Mouse (Mus musculus): ENCODE data around the gene Arl6. TPM values are rescaled to one million over a fixed set of nuclear protein-coding genes. Genes with fewer than 3 reads are reported as not detected.

Gene Arl6
- polyA plus RNA-seq, 1 experiment = 4.1 TPM

DNA sequence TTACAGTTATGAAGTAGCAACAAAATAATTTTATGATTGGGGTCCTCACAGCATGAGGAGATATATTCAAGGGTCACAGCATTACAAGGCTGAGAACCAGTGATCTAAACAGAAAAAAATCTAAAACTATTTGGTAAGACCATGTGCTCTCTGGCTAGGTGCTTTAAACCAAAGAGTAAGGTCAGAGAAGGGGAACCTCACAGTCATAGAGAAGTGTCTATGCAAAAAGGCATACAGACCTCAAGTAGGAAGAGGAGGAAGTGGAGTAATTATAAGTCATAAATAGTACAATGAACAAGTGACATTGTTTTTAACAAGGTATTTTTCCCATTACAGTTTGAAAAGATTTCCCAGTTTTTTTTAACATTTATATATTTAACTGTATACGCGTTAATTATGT is 17.6 kb downstream of the Arl6 start:
- 85% methylated on average over 2 of the region's 2 CpGs for WGBS

DNA sequence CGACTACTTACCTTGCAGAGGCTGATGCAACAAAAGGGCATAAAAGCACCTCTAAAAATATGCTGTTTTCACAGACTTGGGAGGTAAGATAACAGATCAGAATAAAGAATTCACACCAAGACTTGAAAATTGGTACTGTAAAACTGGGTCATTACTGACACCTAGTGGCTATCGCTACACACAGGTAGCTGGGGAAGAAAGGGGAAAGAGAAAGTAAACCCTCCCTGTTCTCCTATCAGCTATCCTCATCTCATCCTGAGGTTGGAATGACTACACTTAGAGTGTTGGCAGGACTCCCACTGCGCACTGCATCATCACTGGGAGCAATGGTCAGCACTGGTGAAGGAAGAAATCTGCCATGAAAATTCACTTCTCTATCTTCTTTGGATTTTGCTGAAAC is 22.0 kb downstream of the Arl6 start:
- H3K27ac ChIP-seq (ENCODE audit: control insufficient read depth, insufficient read depth, low read depth, low read length, poor library complexity) = no peak overlapping the region
- TF ChIP-seq CTCF (IDR thresholded peaks at IDR 0.05; ENCODE audit: control insufficient read depth, insufficient read depth, low read length) (no peak), POLR2A (IDR thresholded peaks at IDR 0.05; ENCODE audit: borderline replicate concordance, control insufficient read depth, low read depth, low read length) (no peak)
- peaks cover 1% of the 10 kb centered on the region for H3K4me1 ChIP-seq (ENCODE audit: control insufficient read depth, insufficient read depth, low read length)
- H3K4me3 ChIP-seq (replicated peaks; ENCODE audit: control insufficient read depth, low read depth, low read length) = no peak overlapping the region
- 19% methylated on average over 3 of the region's 3 CpGs for WGBS

More for the DNA sequence above, 17.6 kb downstream of the Arl6 start:
- H3K4me1 ChIP-seq (ENCODE audit: control insufficient read depth, insufficient read depth, low read length) = peaks cover 1% of the 10 kb centered on the region
- TF ChIP-seq POLR2A (IDR thresholded peaks at IDR 0.05; ENCODE audit: borderline replicate concordance, control insufficient read depth, low read depth, low read length) (no peak), CTCF (IDR thresholded peaks at IDR 0.05; ENCODE audit: control insufficient read depth, insufficient read depth, low read length) (no peak)
- H3K27ac ChIP-seq (ENCODE audit: control insufficient read depth, insufficient read depth, low read depth, low read length, poor library complexity) = no peak overlapping the region
- no peak overlapping the region for H3K4me3 ChIP-seq (replicated peaks; ENCODE audit: control insufficient read depth, low read depth, low read length)

DNA sequence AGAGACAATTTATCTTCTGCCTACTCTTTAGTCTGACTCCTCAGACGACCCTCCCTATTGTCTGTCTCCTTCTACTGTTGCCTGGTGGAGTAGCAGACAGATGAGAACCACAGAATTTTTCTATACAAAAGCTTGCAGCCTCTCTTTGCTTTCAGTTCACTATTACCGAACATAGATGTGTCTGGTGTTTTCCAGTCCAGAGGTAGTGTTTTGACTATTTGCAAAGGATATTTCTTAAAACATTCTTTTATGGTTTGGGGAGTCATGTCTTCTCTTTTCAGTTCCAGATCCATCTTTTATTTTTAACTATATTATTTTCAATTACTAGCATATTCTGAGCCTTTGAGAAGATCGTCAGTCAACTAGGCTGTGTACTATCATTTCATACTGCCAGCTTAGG is 23.5 kb downstream of the Arl6 start:
- WGBS = 71% methylated on average over 3 of the region's 3 CpGs
- Histone ChIP-seq H3K4me1 (ENCODE audit: control insufficient read depth, insufficient read depth, low read length) (peaks cover 1% of the 10 kb centered on the region), H3K4me3 (replicated peaks; ENCODE audit: control insufficient read depth, low read depth, low read length) (no peak overlapping the region), H3K27ac (ENCODE audit: control insufficient read depth, insufficient read depth, low read depth, low read length, poor library complexity) (no peak overlapping the region)
- TF ChIP-seq POLR2A (IDR thresholded peaks at IDR 0.05; ENCODE audit: borderline replicate concordance, control insufficient read depth, low read depth, low read length) (no peak), CTCF (IDR thresholded peaks at IDR 0.05; ENCODE audit: control insufficient read depth, insufficient read depth, low read length) (no peak)

DNA sequence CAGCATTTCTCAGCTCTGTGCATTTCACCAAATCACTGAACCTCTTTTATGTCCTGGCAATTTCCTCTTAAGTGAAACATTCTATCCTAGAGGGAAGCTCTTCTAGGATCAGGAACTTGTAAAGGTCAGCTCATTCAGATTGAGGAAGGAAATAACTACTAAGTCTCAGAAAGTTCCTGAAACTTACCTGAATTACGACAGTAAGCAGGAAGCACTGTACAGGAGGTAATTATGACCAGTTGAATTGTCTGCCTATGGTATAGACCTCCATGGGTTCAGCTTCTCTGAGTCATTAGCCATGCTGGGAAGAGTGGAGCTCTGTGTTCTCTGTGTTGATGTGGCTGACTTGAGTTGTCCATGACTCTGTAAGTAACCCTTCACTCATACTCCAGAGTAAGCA is 28.4 kb downstream of the Arl6 start:
- Histone ChIP-seq H3K4me1 (ENCODE audit: control insufficient read depth, insufficient read depth, low read length) (no peaks in the 10 kb centered on the region; the same call in 1 of the 2 replicates), H3K27ac (ENCODE audit: control insufficient read depth, insufficient read depth, low read depth, low read length, poor library complexity) (no peak overlapping the region), H3K4me3 (replicated peaks; ENCODE audit: control insufficient read depth, low read depth, low read length) (no peak overlapping the region)
- TF ChIP-seq CTCF (IDR thresholded peaks at IDR 0.05; ENCODE audit: control insufficient read depth, insufficient read depth, low read length) = no peak
- TF ChIP-seq POLR2A (IDR thresholded peaks at IDR 0.05; ENCODE audit: borderline replicate concordance, control insufficient read depth, low read depth, low read length) = no peak
- 32% methylated on average over 1 of the region's 1 CpGs for WGBS

DNA sequence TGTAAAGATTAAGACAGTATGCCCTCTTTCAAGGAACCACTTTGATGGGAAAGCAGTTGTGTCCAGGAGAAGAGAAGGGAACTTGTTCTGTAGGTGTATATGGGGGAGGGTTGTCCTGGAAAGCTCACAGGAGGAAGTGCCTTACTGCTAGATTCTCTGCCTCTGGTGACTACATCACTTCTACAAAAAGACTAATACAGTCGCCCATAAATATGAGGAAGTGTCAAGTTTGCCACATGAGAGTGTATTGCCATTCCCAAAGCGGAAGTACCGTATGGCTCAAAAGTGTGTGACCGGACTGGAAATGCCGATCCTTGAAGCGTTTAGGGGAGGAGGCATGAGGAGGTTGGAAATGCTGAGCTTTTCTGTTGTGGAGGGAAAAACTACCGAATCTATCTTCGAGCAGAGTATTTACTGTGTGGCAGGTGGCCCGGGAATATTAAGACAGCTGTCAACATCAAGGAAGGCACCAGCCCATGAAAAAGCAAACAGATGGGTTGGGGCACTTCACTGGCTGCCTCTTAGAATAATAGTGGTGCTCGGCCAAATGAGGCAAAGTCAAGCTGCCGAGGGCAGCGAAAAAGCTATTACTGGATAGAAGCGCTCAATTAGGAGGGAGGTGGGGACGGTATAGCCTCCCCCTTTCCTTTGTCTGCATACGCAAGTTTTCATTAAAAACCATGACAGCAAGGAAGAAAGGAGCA is 35.0 kb downstream of the Arl6 start:
- TF ChIP-seq POLR2A (IDR thresholded peaks at IDR 0.05; ENCODE audit: borderline replicate concordance, control insufficient read depth, low read depth, low read length) (no peak), CTCF (IDR thresholded peaks at IDR 0.05; ENCODE audit: control insufficient read depth, insufficient read depth, low read length) (no peak)
- H3K27ac ChIP-seq (ENCODE audit: control insufficient read depth, insufficient read depth, low read depth, low read length, poor library complexity) = peak overlapping the region; percentile 45

DNA sequence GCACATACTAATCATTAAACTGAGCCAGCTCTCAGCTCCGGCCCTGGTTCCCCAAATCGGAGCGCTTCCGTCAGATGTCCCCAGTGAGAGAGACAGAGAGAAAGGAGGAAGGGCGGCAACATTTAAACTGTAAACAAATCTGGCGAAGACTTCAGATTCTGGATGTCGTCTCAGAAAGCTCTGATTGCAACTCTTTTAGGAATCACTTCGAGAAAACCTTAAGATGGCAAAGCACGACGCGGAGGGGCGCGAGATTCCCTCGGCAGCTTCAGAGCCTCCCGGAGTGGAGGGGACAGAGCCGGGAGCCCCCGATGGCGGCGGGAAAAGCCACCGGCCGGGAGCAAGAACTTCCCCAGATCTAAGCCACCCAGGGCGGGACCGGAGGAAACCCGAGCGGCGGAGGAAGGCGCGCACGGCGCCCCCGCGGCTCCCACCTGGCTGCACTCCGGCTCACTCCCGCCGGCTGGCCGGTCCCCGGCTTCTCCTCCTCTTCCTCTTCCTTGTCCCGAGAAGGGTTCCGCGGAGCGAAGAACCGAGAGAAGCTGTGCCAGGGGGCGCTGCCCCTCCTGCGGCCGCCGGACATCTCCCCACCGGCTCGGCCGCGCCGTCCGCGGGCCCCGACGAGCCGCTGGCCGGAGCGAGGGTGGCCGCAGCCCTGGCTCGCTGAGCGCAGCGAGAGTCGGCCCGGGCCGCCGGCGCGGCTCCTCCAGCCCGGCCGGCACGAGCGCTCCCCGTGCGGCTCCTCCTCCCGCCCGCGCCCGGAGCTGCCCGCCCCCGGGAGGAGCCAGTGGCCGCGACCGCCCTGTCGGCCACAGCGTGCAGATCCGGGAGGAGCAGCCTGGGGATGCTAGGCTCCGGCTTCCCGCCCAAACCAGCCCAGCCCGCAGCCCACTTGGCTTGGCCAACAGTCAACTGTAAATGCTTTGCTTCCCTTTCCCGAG is 38.6 kb downstream of the Arl6 start, which contains the start of gene Crybg3:
Crybg3 (minus strand) TSS at position 669 of the 941 bp plus-strand sequence.
- Histone ChIP-seq H3K27ac (ENCODE audit: control insufficient read depth, insufficient read depth, low read depth, low read length, poor library complexity) (peak within 1 kb of the TSS; percentile 88), H3K4me1 (ENCODE audit: control insufficient read depth, insufficient read depth, low read length) (peaks cover 1% of the 10 kb centered on the region), H3K4me3 (replicated peaks; ENCODE audit: control insufficient read depth, low read depth, low read length) (peak within 1 kb of the TSS; percentile 84)
- no peak for TF ChIP-seq CTCF (IDR thresholded peaks at IDR 0.05; ENCODE audit: control insufficient read depth, insufficient read depth, low read length)
- no peak for TF ChIP-seq POLR2A (IDR thresholded peaks at IDR 0.05; ENCODE audit: borderline replicate concordance, control insufficient read depth, low read depth, low read length)
- under 1% methylated on average over 84 of the region's 90 CpGs for WGBS

More for the DNA sequence above, 35.0 kb downstream of the Arl6 start:
- Histone ChIP-seq H3K4me1 (ENCODE audit: control insufficient read depth, insufficient read depth, low read length) (peaks cover 1% of the 10 kb centered on the region), H3K4me3 (replicated peaks; ENCODE audit: control insufficient read depth, low read depth, low read length) (peak overlapping the region; percentile 21)
- 23% methylated on average over 15 of the region's 15 CpGs for whole genome bisulfite sequencing

DNA sequence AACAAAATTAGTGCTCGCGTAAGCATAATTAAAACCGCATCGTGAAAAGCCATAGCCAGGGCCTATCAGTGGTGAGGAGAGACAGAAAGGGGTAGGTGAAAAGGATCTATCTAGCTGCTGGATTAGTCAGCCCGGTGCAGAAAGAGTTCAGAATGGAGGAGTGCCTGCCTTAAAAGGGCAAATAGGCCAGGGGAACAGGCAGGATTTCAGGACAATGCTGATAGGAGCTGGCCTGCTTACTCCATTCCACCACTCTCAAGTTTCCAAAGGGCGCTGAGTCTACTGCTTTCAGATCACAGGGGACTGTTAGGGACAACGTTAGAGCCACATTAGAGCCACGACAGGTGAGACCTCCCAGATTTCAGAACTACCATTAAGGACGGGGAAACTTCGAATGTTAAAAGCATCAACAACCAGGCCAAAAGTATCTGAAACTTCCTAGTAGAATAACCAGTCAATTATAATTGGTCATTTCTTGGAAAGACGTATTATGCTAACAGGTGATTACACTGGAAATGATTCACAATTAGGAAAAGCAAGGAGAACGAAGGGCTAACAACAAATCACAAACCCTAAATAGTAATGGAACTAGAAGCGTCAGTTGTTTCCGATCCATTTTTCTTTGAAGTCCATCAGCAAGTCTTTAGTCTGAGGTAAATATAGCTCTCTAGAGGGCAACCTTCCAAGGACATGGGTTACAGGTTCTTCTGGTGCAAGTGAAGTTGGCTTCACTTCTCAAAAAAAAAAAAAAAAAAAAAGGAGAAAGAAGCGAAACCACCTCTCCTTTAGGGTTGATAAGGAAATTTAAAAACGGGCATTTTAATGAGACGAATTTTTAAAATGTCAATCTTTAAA is 39.6 kb downstream of the Arl6 start:
- TF ChIP-seq CTCF (IDR thresholded peaks at IDR 0.05; ENCODE audit: control insufficient read depth, insufficient read depth, low read length) = no peak
- TF ChIP-seq POLR2A (IDR thresholded peaks at IDR 0.05; ENCODE audit: borderline replicate concordance, control insufficient read depth, low read depth, low read length) = no peak
- Histone ChIP-seq H3K27ac (ENCODE audit: control insufficient read depth, insufficient read depth, low read depth, low read length, poor library complexity) (no peak overlapping the region), H3K4me3 (replicated peaks; ENCODE audit: control insufficient read depth, low read depth, low read length) (no peak overlapping the region), H3K4me1 (ENCODE audit: control insufficient read depth, insufficient read depth, low read length) (peaks cover 1% of the 10 kb centered on the region)
- 55% methylated on average over 17 of the region's 17 CpGs for WGBS
